Mouse (Mus musculus) forebrain, embryonic 10.5 days (tissue): ENCODE measurements around the gene Mrps25. TPM values are rescaled to one million over a fixed set of nuclear protein-coding genes. Genes with fewer than 3 reads are reported as not detected.

Source experiments
- DNase-seq: peaks from one replicate; pipeline ENCODE4 v3.0.0-alpha.2; 2017; ENCODE audit warnings: low spot score; ENCODE audit errors: extremely low spot score
- H3K27ac ChIP-seq: fragments of 300-500 bp; sonication (generic); 2 replicates; pipeline ENCODE4 v1.5.1; 2016; ENCODE audit warnings: mild to moderate bottlenecking
- H3K27me3 ChIP-seq: fragments of 300-500 bp; sonication (generic); 2 replicates; pipeline ENCODE4 v1.6.1; 2016; ENCODE audit warnings: mild to moderate bottlenecking; ENCODE audit not compliant: poor library complexity, severe bottlenecking
- H3K36me3 ChIP-seq: fragments of 300-500 bp; sonication (generic); replicated peaks from 2 replicates; pipeline ENCODE4 v1.6.1; 2016; ENCODE audit warnings: mild to moderate bottlenecking, moderate library complexity
- H3K4me1 ChIP-seq: fragments of 300-500 bp; sonication (generic); 2 replicates; pipeline ENCODE4 v1.6.1; 2016
- H3K4me3 ChIP-seq: fragments of 300-500 bp; sonication (generic); 2 replicates; pipeline ENCODE4 v1.5.1; 2016; ENCODE audit warnings: mild to moderate bottlenecking, moderate library complexity
- H3K9me3 ChIP-seq: fragments of 300-500 bp; sonication (generic); 2 replicates; pipeline ENCODE4 v1.6.1; 2016; ENCODE audit warnings: mild to moderate bottlenecking, moderate library complexity
- WGBS: fragments of 180-500 bp; shearing (Covaris S2); methylation state at CpG from one replicate; pipeline ENCODE4 v1.1.7; 2016; 5-methylcytosine and 5-hydroxymethylcytosine counted together
- polyA plus RNA-seq: library from polyadenylated mRNA; unstranded; fragments of >200 nt; fragmentation: Nextera tagmentation; extraction: Ambion mirVana; gene quantifications from 2 replicates; pipeline ENCODE4 v1.2.1, GENCODE M21; 2016

The Mrps25 gene
- polyA plus RNA-seq: 100 and 103 TPM in 2 replicates

GRCm38 (mm10) chr6:92183621-92184131, at the start of gene Mrps25:
Gene Mrps25 (minus strand): TSS chr6:92184033.
- peak; percentile 72 for DNase-seq
- Histone ChIP-seq H3K9me3 (peaks cover 11% of the 10 kb centered on the region; the same call in 1 of the 2 replicates), H3K4me1 (peaks cover 18% of the 10 kb centered on the region), H3K27ac (peak within 1 kb of the TSS; percentile 88), H3K36me3 (peaks cover 61% of the 10 kb centered on the region), H3K4me3 (peak within 1 kb of the TSS; percentile 91), H3K27me3 (no peaks in the 10 kb centered on the region)
- WGBS: under 1% methylated on average over 42 of the region's 42 CpGs

- Histone ChIP-seq H3K27ac (no peak overlapping the region), H3K36me3 (no peaks in the 10 kb centered on the region), H3K27me3 (no peaks in the 10 kb centered on the region), H3K4me1 (no peaks in the 10 kb centered on the region), H3K9me3 (no peaks in the 10 kb centered on the region), H3K4me3 (no peak overlapping the region)
- no peak for DNase-seq
- WGBS: 82% methylated on average over 4 of the region's 4 CpGs
Measured at GRCm38 (mm10) chr6:92231762-92232161, 47.9 kb upstream of the Mrps25 start.

GRCm38 (mm10) chr6:92231356-92231755, 47.5 kb upstream of the Mrps25 start:
- Histone ChIP-seq H3K27me3 (no peaks in the 10 kb centered on the region), H3K4me1 (no peaks in the 10 kb centered on the region), H3K4me3 (no peak overlapping the region), H3K36me3 (no peaks in the 10 kb centered on the region), H3K9me3 (no peaks in the 10 kb centered on the region), H3K27ac (no peak overlapping the region)
- WGBS: 78% methylated on average over 1 of the region's 1 CpGs
- DNase-seq: no peak

GRCm38 (mm10) chr6:92229586-92229985, 45.8 kb upstream of the Mrps25 start:
- Histone ChIP-seq H3K9me3 (no peaks in the 10 kb centered on the region), H3K27me3 (no peaks in the 10 kb centered on the region), H3K36me3 (no peaks in the 10 kb centered on the region), H3K27ac (no peak overlapping the region), H3K4me3 (no peak overlapping the region), H3K4me1 (no peaks in the 10 kb centered on the region)
- no peak for DNase-seq
- 84% methylated on average over 2 of the region's 2 CpGs for WGBS

GRCm38 (mm10) chr6:92229103-92229502, 45.3 kb upstream of the Mrps25 start:
- Histone ChIP-seq H3K9me3 (no peaks in the 10 kb centered on the region), H3K4me1 (no peaks in the 10 kb centered on the region), H3K36me3 (no peaks in the 10 kb centered on the region), H3K4me3 (no peak overlapping the region), H3K27me3 (no peaks in the 10 kb centered on the region), H3K27ac (no peak overlapping the region)
- DNase-seq: no peak

- Histone ChIP-seq H3K27ac (no peak overlapping the region), H3K9me3 (no peaks in the 10 kb centered on the region), H3K4me3 (no peak overlapping the region), H3K27me3 (no peaks in the 10 kb centered on the region), H3K4me1 (no peaks in the 10 kb centered on the region), H3K36me3 (no peaks in the 10 kb centered on the region)
- DNase-seq: no peak
- 80% methylated on average over 1 of the region's 1 CpGs for WGBS
Measured at GRCm38 (mm10) chr6:92224981-92225380, 41.1 kb upstream of the Mrps25 start.

GRCm38 (mm10) chr6:92222021-92222420, 38.2 kb upstream of the Mrps25 start:
- 89% methylated on average over 3 of the region's 3 CpGs for WGBS
- no peaks in the 10 kb centered on the region for H3K27me3 ChIP-seq
- H3K4me1 ChIP-seq: no peaks in the 10 kb centered on the region
- H3K9me3 ChIP-seq: no peaks in the 10 kb centered on the region
- no peaks in the 10 kb centered on the region for H3K36me3 ChIP-seq
- DNase-seq: no peak
- H3K27ac ChIP-seq: no peak overlapping the region
- H3K4me3 ChIP-seq: no peak overlapping the region

GRCm38 (mm10) chr6:92221604-92222003, 37.8 kb upstream of the Mrps25 start:
- H3K27me3 ChIP-seq: no peaks in the 10 kb centered on the region
- DNase-seq: no peak
- no peaks in the 10 kb centered on the region for H3K9me3 ChIP-seq
- WGBS: 87% methylated on average over 6 of the region's 6 CpGs
- no peak overlapping the region for H3K27ac ChIP-seq
- H3K4me3 ChIP-seq: no peak overlapping the region
- H3K36me3 ChIP-seq: no peaks in the 10 kb centered on the region
- H3K4me1 ChIP-seq: no peaks in the 10 kb centered on the region

- Histone ChIP-seq H3K9me3 (no peaks in the 10 kb centered on the region), H3K27ac (no peak overlapping the region), H3K4me1 (peaks cover 5% of the 10 kb centered on the region; the same call in 1 of the 2 replicates), H3K27me3 (no peaks in the 10 kb centered on the region), H3K4me3 (no peak overlapping the region), H3K36me3 (no peaks in the 10 kb centered on the region)
- 48% methylated on average over 3 of the region's 3 CpGs for WGBS
- DNase-seq: peak; percentile 37
Measured at GRCm38 (mm10) chr6:92219445-92219844, 35.6 kb upstream of the Mrps25 start.

GRCm38 (mm10) chr6:92214773-92215449, 31.1 kb upstream of the Mrps25 start, which contains the start of gene Rbsn:
Gene Rbsn (minus strand): TSS chr6:92214925.
- no peaks in the 10 kb centered on the region for H3K27me3 ChIP-seq
- no peaks in the 10 kb centered on the region for H3K9me3 ChIP-seq
- H3K4me3 ChIP-seq: peak within 1 kb of the TSS; percentile 98
- peaks cover 16% of the 10 kb centered on the region for H3K36me3 ChIP-seq
- peaks cover 18% of the 10 kb centered on the region for H3K4me1 ChIP-seq
- DNase-seq: peak; percentile 90
- WGBS: 11% methylated on average over 35 of the region's 35 CpGs
- H3K27ac ChIP-seq: peak within 1 kb of the TSS; percentile 91

- 1% methylated on average over 48 of the region's 48 CpGs for WGBS
- Histone ChIP-seq H3K27me3 (no peaks in the 10 kb centered on the region), H3K9me3 (no peaks in the 10 kb centered on the region)
Measured at GRCm38 (mm10) chr6:92214055-92214772, 30.4 kb upstream of the Mrps25 start.

GRCm38 (mm10) chr6:92199414-92199813, 15.6 kb upstream of the Mrps25 start:
- Histone ChIP-seq H3K4me3 (no peak overlapping the region), H3K27me3 (no peaks in the 10 kb centered on the region), H3K9me3 (no peaks in the 10 kb centered on the region), H3K27ac (no peak overlapping the region), H3K36me3 (peaks cover 86% of the 10 kb centered on the region), H3K4me1 (no peaks in the 10 kb centered on the region)
- WGBS: 97% methylated on average over 8 of the region's 8 CpGs
- DNase-seq: no peak

More at GRCm38 (mm10) chr6:92214055-92214772, 30.4 kb upstream of the Mrps25 start:
- no peak for DNase-seq
- H3K4me1 ChIP-seq: peaks cover 18% of the 10 kb centered on the region
- H3K27ac ChIP-seq: peak overlapping the region; percentile 91
- H3K4me3 ChIP-seq: peak overlapping the region; percentile 98
- peaks cover 22% of the 10 kb centered on the region for H3K36me3 ChIP-seq

- H3K4me3 ChIP-seq: peak overlapping the region; percentile 91
- peaks cover 18% of the 10 kb centered on the region for H3K4me1 ChIP-seq
- H3K27me3 ChIP-seq: no peaks in the 10 kb centered on the region
- peaks cover 8% of the 10 kb centered on the region; the same call in 1 of the 2 replicates for H3K9me3 ChIP-seq
- H3K27ac ChIP-seq: peak overlapping the region; percentile 88
- peaks cover 61% of the 10 kb centered on the region for H3K36me3 ChIP-seq
- WGBS: 7% methylated on average over 10 of the region's 10 CpGs
- no peak for DNase-seq
Measured at GRCm38 (mm10) chr6:92184178-92184577, 345 bp upstream of the Mrps25 start.
